Mouse (Mus musculus) liver, embryonic 11.5 days (tissue): Measurements from ENCODE around the gene Plce1. TPM values are rescaled to one million over a fixed set of nuclear protein-coding genes. Genes with fewer than 3 reads are reported as not detected.

Experiments used
- ATAC-seq: fragments of 200-750 bp; cut with Nextera tagmentation; replicated peaks from 2 replicates; pipeline ENCODE4 v1.8.0; 2017; ENCODE audit warnings: moderate number of reproducible peaks, mild to moderate bottlenecking, moderate TSS enrichment, moderate library complexity; ENCODE audit not compliant: low FRiP score
- DNase-seq: peaks from one replicate; pipeline ENCODE4 v3.0.0-alpha.2; 2017; ENCODE audit warnings: low spot score
- H3K27ac ChIP-seq: fragments of 300-500 bp; sonication (generic); 2 replicates; pipeline ENCODE4 v1.5.1; 2014; ENCODE audit warnings: mild to moderate bottlenecking, low read depth, low read length, control low read depth
- H3K27me3 ChIP-seq: fragments of 300-500 bp; sonication (generic); replicated peaks from 2 replicates; pipeline ENCODE4 v1.6.1; 2014; ENCODE audit warnings: low read length, mixed read lengths; ENCODE audit not compliant: control insufficient read depth, insufficient read depth
- H3K36me3 ChIP-seq: fragments of 300-500 bp; sonication (generic); 2 replicates; pipeline ENCODE4 v1.6.1; 2014; ENCODE audit warnings: mild to moderate bottlenecking, low read length, moderate library complexity, mixed read lengths; ENCODE audit not compliant: control insufficient read depth, insufficient read depth
- H3K4me1 ChIP-seq: fragments of 300-500 bp; sonication (generic); replicated peaks from 2 replicates; pipeline ENCODE4 v1.6.1; 2014; ENCODE audit warnings: low read length, mixed read lengths; ENCODE audit not compliant: control insufficient read depth, insufficient read depth
- H3K4me2 ChIP-seq: fragments of 300-500 bp; sonication (generic); 2 replicates; pipeline ENCODE4 v1.6.1; 2014; ENCODE audit warnings: mild to moderate bottlenecking, control low read depth, moderate library complexity
- H3K4me3 ChIP-seq: fragments of 300-500 bp; sonication (generic); 2 replicates; pipeline ENCODE4 v1.5.1; 2014; ENCODE audit warnings: low read depth, low read length, control low read depth
- H3K9ac ChIP-seq: fragments of 300-500 bp; sonication (generic); 2 replicates; pipeline ENCODE4 v1.6.1; 2014; ENCODE audit warnings: low read depth, low read length, control low read depth
- H3K9me3 ChIP-seq: fragments of 300-500 bp; sonication (generic); 2 replicates; pipeline ENCODE4 v1.6.1; 2016; ENCODE audit warnings: low read length, inconsistent platforms, mixed read lengths; ENCODE audit not compliant: control insufficient read depth
- WGBS: fragments of 180-500 bp; shearing (Covaris S2); extraction: QIAGEN DNeasy Blood & Tissue Kit; methylation state at CpG from one replicate; pipeline ENCODE4 v1.1.7; 2014; 5-methylcytosine and 5-hydroxymethylcytosine counted together
- polyA plus RNA-seq: library from polyadenylated mRNA; unstranded; fragments of >200 nt; fragmentation: Nextera tagmentation; extraction: Ambion mirVana; gene quantifications from 2 replicates; pipeline ENCODE4 v1.2.1, GENCODE M21; 2014

Plce1 gene
- polyA plus RNA-seq, 1 experiment from 2014 or later, result 1.1 TPM

DNA sequence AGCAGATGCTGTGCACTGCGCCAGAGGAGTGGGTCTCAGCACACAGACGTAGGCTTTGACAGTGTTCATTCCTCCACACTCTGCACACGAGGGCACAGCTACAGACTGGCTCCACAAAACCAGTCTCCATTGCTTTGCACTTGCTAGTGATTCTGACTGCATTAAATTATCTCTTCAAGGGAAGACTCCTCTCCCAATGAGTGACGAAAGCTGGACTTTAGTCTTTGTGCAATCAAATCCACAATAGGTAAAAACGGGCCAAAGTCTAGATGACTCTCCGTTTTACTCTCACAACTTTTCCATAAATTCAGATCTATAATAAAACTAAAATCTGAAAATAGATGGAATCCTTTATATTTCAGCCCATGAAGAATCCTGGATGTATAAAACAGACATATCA lies 242.1 kb downstream of the Plce1 start:
- 78% methylated on average over 6 of the region's 6 CpGs for WGBS
- H3K9ac ChIP-seq, result no peak overlapping the region
- H3K9me3 ChIP-seq, result no peaks in the 10 kb centered on the region
- no peak overlapping the region for H3K27ac ChIP-seq
- H3K4me1 ChIP-seq, result no peaks in the 10 kb centered on the region
- H3K4me2 ChIP-seq, result no peak overlapping the region
- no peak overlapping the region for H3K4me3 ChIP-seq
- no peaks in the 10 kb centered on the region for H3K36me3 ChIP-seq
- ATAC-seq (no peak), DNase-seq (no peak)
- H3K27me3 ChIP-seq, result no peaks in the 10 kb centered on the region

DNA sequence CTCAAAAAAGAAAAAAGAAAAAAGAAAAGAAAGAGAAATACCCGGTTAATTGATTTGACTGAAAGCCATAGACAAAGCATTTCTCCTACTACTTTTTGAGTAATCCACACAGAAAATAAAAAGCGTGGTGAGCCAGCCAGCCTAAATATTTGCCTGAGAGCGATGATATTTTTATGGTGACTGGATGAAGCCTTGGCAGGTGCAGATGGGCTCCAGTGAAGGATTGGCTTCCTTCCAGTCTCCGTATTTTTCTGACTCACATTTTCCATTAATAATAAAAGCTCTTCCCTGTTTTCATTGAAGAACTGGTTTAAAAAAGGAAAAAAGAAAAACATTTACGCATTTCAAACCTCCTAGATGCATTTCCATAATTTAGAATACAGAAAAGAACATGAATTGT lies 243.1 kb downstream of the Plce1 start:
- Histone ChIP-seq H3K4me3 (no peak overlapping the region), H3K4me1 (no peaks in the 10 kb centered on the region), H3K9me3 (no peaks in the 10 kb centered on the region), H3K9ac (no peak overlapping the region), H3K36me3 (no peaks in the 10 kb centered on the region), H3K4me2 (no peak overlapping the region), H3K27me3 (no peaks in the 10 kb centered on the region), H3K27ac (no peak overlapping the region)
- no peak for DNase-seq
- ATAC-seq, result no peak
- 77% methylated on average over 5 of the region's 5 CpGs for WGBS

DNA sequence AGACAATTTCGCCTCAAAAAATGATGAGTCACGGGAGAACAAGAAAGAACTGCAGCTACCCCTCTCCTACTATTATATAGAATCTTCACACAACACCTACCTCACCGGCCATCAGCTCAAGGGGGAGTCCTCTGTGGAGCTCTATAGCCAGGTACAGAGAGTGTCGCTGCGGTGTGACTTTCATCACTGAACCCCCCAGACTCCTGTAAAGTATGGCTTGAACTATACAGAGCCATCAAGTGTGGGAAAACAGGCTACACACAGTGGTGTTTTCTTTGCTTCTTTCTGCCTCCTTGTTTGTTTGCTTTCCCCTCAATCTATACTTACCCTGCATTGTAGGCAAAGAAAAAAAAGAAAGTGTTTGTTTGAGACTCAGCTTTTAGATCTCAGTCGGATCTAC lies 247.9 kb downstream of the Plce1 start:
- WGBS, result 57% methylated on average over 6 of the region's 6 CpGs
- Histone ChIP-seq H3K4me3 (no peak overlapping the region), H3K27me3 (no peaks in the 10 kb centered on the region), H3K9me3 (no peaks in the 10 kb centered on the region), H3K27ac (no peak overlapping the region), H3K9ac (no peak overlapping the region), H3K4me2 (no peak overlapping the region), H3K4me1 (no peaks in the 10 kb centered on the region), H3K36me3 (no peaks in the 10 kb centered on the region)
- DNase-seq, result no peak
- no peak for ATAC-seq

DNA sequence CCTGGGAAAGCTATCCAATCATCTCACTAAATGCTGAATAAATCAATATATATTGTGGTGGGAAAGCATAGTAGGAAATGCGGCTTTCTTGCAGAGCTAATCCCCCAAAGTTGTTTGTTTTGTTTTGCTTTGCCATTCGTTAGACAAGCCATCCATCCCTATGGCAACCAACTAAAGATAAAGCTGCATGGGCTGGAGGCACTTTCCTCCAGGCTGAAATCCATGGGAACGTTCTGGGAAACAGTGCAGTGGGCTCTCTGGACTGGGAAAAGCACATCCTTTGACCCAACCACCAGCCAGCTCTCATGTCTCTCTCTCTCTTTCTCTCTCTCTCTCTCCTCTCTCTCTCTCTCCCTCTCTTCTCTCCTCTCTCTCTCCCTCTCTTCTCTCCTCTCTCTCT lies 248.4 kb downstream of the Plce1 start:
- H3K27me3 ChIP-seq, result no peaks in the 10 kb centered on the region
- no peak overlapping the region for H3K9ac ChIP-seq
- ATAC-seq (no peak), DNase-seq (no peak)
- H3K9me3 ChIP-seq, result no peaks in the 10 kb centered on the region
- H3K36me3 ChIP-seq, result no peaks in the 10 kb centered on the region
- H3K27ac ChIP-seq, result no peak overlapping the region
- H3K4me3 ChIP-seq, result no peak overlapping the region
- no peaks in the 10 kb centered on the region for H3K4me1 ChIP-seq
- 34% methylated on average over 3 of the region's 3 CpGs for WGBS
- no peak overlapping the region for H3K4me2 ChIP-seq

DNA sequence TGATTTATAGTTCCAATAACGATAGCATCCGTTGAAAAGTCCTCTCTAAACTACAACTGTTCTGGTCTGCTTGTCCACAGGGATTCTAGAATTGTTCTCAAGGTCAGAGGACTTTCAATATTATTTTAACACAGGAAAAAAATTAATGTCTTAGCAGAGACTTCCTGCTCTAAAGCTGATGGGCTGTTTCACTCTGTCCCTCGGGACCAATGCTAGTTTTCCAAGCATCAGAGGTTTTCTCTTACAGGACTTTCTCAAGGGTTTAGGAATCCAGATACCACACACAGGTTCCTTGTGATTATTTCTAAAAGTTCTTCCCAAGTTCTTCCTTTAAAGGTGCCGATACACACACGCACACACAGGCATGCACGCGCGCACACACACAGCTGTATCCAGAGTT lies 263.6 kb downstream of the Plce1 start:
- ATAC-seq (no peak), DNase-seq (no peak)
- no peaks in the 10 kb centered on the region for H3K9me3 ChIP-seq
- H3K4me2 ChIP-seq, result no peak overlapping the region
- H3K4me3 ChIP-seq, result no peak overlapping the region
- H3K27me3 ChIP-seq, result no peaks in the 10 kb centered on the region
- no peaks in the 10 kb centered on the region for H3K36me3 ChIP-seq
- no peak overlapping the region for H3K27ac ChIP-seq
- H3K9ac ChIP-seq, result no peak overlapping the region
- no peaks in the 10 kb centered on the region for H3K4me1 ChIP-seq
- WGBS, result 88% methylated on average over 8 of the region's 8 CpGs

DNA sequence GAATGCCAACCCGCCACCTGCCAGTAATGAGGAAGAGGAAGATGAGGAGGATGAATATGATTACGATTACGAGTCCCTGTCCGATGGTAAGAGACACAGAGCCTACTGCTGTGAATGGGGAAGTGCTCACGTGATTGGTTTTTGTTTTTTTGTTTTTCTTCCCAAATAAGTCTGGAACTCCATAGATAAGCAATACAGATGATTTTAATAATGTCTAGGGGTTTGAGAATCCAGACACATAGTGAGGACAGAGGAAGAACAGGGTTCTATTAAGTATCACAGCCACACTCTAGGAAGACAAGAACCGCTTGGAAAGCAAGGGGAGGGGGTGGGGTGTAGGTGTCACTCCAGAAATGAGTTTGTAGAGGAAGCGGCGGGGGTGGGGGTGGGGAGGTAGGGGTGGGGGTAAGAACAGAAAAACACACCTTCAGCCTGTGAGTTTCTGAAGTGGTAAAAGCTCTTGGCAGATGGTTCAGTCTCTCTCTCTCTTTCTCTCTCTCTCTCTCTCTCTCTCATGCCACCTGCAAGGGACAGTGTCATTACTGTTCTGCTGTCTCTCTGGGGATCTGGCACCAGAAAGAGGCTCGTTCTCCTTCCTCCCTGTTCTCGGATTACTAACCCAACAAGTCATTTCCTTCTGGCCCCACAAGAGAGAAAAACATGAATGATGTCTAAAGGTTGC lies 265.0 kb downstream of the Plce1 start:
- H3K27ac ChIP-seq, result no peak overlapping the region
- ATAC-seq (no peak), DNase-seq (no peak)
- H3K9me3 ChIP-seq, result no peaks in the 10 kb centered on the region
- no peak overlapping the region for H3K9ac ChIP-seq
- 53% methylated on average over 10 of the region's 10 CpGs for whole genome bisulfite sequencing
- no peaks in the 10 kb centered on the region for H3K4me1 ChIP-seq
- no peaks in the 10 kb centered on the region for H3K27me3 ChIP-seq
- H3K36me3 ChIP-seq, result no peaks in the 10 kb centered on the region
- H3K4me3 ChIP-seq, result no peak overlapping the region
- H3K4me2 ChIP-seq, result no peak overlapping the region

DNA sequence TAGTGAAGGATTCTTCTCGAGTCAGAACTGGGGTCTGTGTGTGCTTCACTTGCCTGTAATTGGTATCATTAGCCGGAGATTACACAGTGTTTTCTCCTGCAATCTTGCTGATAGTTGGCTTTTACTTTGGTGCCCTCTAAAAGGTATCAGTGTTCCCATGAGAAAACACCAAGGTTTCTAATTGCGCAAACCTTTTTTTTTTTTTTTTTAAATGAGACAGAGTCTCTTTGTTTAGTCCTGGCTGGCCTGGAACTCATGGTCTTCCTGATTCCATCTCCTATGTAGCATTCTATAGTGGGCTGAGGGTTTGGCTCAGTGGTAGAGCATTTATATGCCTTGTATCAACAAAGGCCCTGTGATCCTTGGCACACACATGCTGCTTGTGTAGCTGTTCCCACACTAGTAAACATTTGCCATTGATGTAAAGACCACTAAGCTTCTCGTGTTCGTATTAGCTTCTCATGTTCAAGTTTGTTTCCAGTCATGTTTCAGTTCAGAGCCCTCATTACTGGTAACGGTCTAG lies 265.6 kb downstream of the Plce1 start:
- WGBS, result 71% methylated on average over 6 of the region's 6 CpGs
- Histone ChIP-seq H3K9me3 (no peaks in the 10 kb centered on the region), H3K27ac (no peak overlapping the region), H3K36me3 (no peaks in the 10 kb centered on the region), H3K4me2 (no peak overlapping the region), H3K27me3 (no peaks in the 10 kb centered on the region), H3K4me1 (no peaks in the 10 kb centered on the region), H3K4me3 (no peak overlapping the region), H3K9ac (no peak overlapping the region)
- DNase-seq (no peak), ATAC-seq (no peak)

DNA sequence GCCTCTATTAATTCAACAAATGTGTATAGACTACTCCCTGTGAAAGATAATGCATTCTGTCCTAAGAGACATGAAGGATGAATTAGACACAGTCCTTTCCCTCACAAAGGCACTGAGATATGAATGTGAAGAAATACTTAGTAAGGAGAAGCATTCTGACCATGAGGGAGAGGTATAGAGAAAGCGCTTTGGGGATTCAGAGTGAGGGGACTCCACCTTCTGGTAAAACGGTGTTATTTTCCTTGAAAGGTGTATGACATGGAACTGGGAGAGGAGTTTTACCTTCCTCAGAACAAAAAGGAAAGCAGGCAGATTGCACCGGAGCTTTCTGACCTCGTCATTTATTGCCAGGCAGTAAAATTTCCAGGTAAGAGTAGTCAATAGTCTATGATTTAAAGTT lies 269.3 kb downstream of the Plce1 start:
- 49% methylated on average over 4 of the region's 4 CpGs for WGBS
- no peak for ATAC-seq

DNA sequence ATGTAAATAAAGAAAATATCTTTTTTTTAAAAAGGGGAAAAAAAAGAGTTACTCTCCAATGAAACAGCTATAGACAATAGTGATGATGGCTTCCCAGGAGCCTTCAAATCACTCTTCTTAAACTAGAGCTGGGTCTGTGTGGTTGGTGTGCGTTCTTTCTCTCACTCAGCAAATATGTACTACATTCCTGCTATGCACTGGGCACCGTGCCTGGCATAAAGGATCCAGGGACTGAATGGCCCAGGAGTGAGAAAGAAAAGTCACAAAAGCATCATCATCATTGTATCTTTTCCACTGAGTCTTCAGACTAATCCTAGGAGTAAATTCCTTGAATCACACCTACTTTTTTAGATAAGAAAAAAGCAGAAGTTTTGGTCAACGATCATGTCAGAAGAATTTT lies 276.3 kb downstream of the Plce1 start:
- Histone ChIP-seq H3K36me3 (no peaks in the 10 kb centered on the region), H3K4me3 (no peak overlapping the region), H3K27me3 (no peaks in the 10 kb centered on the region), H3K9ac (no peak overlapping the region), H3K4me2 (no peak overlapping the region), H3K9me3 (no peaks in the 10 kb centered on the region), H3K27ac (no peak overlapping the region), H3K4me1 (no peaks in the 10 kb centered on the region)
- DNase-seq, result no peak
- 84% methylated on average over 3 of the region's 3 CpGs for WGBS
- no peak for ATAC-seq

More for the DNA sequence above, 269.3 kb downstream of the Plce1 start:
- Histone ChIP-seq H3K4me3 (no peak overlapping the region), H3K9me3 (no peaks in the 10 kb centered on the region), H3K27me3 (no peaks in the 10 kb centered on the region), H3K36me3 (no peaks in the 10 kb centered on the region), H3K4me1 (no peaks in the 10 kb centered on the region), H3K27ac (no peak overlapping the region), H3K9ac (no peak overlapping the region), H3K4me2 (no peak overlapping the region)
- no peak for DNase-seq
